Mouse (Mus musculus): ENCODE data around the gene Lgi4. TPM values are rescaled to one million over a fixed set of nuclear protein-coding genes. Genes with fewer than 3 reads are reported as not detected.

Lgi4 gene
- total and polyA plus RNA-seq, 3 experiments: not detected

DNA sequence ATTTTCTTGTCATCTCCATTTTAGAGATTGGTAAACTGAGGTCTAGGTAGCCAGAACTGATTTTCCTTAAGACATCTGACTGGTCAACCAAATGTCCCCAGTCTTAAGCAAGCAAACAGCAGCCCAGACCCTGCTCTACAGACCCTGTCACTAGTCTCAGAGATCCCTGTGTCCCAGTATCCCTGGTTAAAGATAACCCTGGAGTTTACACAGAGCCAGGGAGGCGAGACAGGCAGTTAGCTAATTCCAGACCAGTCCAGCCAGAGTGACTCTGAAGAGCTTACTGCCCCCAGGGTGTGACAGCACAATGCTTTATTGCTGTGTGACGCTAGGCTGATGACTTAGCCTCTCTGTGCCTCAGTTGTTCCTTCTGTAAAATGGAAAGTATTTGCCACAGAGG is 2.1 kb upstream of the Lgi4 start, which contains the start of gene Fxyd1:
Gene Fxyd1, minus strand, starts transcription at position 129 of the 400 bp plus-strand sequence.
- dilution Hi-C loops (cut with MboI; ENCODE audit: extremely low pct_ligation_motif_present, extremely low pct_unique_long_range_greater_than_20kb, low sequenced_read_pairs) (no loop called here), in situ Hi-C loops (cut with MboI; ENCODE audit: low pct_ligation_motif_present, low pct_unique_long_range_greater_than_20kb, low sequenced_read_pairs) (no loop called here)
- Histone ChIP-seq H3K4me1 (ENCODE audit: control insufficient read depth in 1 of 2, insufficient read depth in 2 of 2) (peaks cover 11 to 15% of the 10 kb centered on the region in 2 experiments), H3K79me2 (replicated peaks; ENCODE audit: control insufficient read depth, extremely low read depth, insufficient read depth, poor library complexity, severe bottlenecking) (no peaks in the 10 kb centered on the region), H3K4me2 (ENCODE audit: insufficient read depth, low read depth, poor library complexity, severe bottlenecking) (no peak within 1 kb of the TSS), H3K27me3 (replicated peaks) (peaks cover 46% of the 10 kb centered on the region), H3K36me3 (replicated peaks in 1 of 2; ENCODE audit: control insufficient read depth in 1 of 2, insufficient read depth in 1 of 2, low read length in 1 of 2) (no peaks in the 10 kb centered on the region), H3K9ac (ENCODE audit: insufficient read depth, low read depth) (no peak within 1 kb of the TSS), H3K9me3 (replicated peaks; ENCODE audit: low read length) (no peaks in the 10 kb centered on the region), H3K4me3 (replicated peaks in 1 of 3; ENCODE audit: low read depth in 2 of 3, low read length in 2 of 3, poor library complexity in 1 of 3) (no peak within 1 kb of the TSS), H3K27ac (ENCODE audit: insufficient read depth, low read depth) (no peak within 1 kb of the TSS)
- DNase-seq (ENCODE audit: extremely low read depth): no peak
- TF ChIP-seq MYC (IDR thresholded peaks at IDR 0.05; ENCODE audit: low read depth, low read length) (no peak), EP300 (IDR thresholded peaks at IDR 0.05; ENCODE audit: low read length) (no peak), MXI1 (IDR thresholded peaks at IDR 0.05; ENCODE audit: low read depth, low read length) (no peak), ETS1 (conservative IDR thresholded peaks at IDR 0.05; ENCODE audit: low read depth, low read length) (no peak), JUND (conservative IDR thresholded peaks at IDR 0.05; ENCODE audit: low read depth, low read length) (no peak), MAZ (IDR thresholded peaks at IDR 0.05; ENCODE audit: low read depth, low read length) (no peak), BHLHE40 (IDR thresholded peaks at IDR 0.05; ENCODE audit: low read depth, low read length) (no peak), ZKSCAN1 (IDR thresholded peaks at IDR 0.05; ENCODE audit: borderline replicate concordance, low read depth, low read length) (no peak), KAT2A (IDR thresholded peaks at IDR 0.05; ENCODE audit: insufficient replicate concordance, low read length) (no peak), NELFE (IDR thresholded peaks at IDR 0.05; ENCODE audit: low read depth, low read length) (no peak), CHD2 (IDR thresholded peaks at IDR 0.05; ENCODE audit: low read length) (no peak)

DNA sequence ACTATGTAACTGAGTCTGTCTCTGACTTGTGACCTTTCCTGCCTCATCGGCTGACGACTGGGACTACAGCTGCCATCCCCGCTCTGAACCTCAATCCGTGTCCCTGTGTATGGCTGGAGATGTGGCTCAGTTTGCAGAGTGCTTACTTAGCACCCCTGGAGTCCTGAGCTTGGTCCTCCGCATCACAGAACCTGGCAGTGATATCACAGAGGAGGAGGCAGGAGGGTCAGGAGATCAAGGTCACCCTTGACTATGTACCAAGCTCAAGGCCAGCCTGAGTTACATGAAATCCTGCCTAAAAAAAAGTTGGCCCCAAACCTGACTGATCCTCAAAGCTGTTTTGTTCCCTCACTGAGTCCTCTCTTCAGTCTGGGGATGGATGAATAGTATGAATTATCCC is 1.4 kb upstream of the Lgi4 start:
- Histone ChIP-seq H3K4me1 (ENCODE audit: control insufficient read depth in 1 of 2, insufficient read depth in 2 of 2) (peaks cover 5 to 8% of the 10 kb centered on the region in 2 experiments; a peak in 3 of 4 replicates), H3K36me3 (replicated peaks in 1 of 2; ENCODE audit: control insufficient read depth in 1 of 2, insufficient read depth in 1 of 2, low read length in 1 of 2) (no peaks in the 10 kb centered on the region), H3K27ac (ENCODE audit: insufficient read depth, low read depth) (no peak overlapping the region), H3K27me3 (replicated peaks) (peaks cover 41% of the 10 kb centered on the region), H3K9me3 (replicated peaks; ENCODE audit: low read length) (no peaks in the 10 kb centered on the region), H3K4me3 (replicated peaks in 1 of 3; ENCODE audit: low read depth in 2 of 3, low read length in 2 of 3, poor library complexity in 1 of 3) (no peak overlapping the region), H3K4me2 (ENCODE audit: insufficient read depth, low read depth, poor library complexity, severe bottlenecking) (no peak overlapping the region), H3K9ac (ENCODE audit: insufficient read depth, low read depth) (no peak overlapping the region), H3K79me2 (replicated peaks; ENCODE audit: control insufficient read depth, extremely low read depth, insufficient read depth, poor library complexity, severe bottlenecking) (no peaks in the 10 kb centered on the region)
- TF ChIP-seq POLR2AphosphoS2 (IDR thresholded peaks at IDR 0.05; ENCODE audit: low read depth, low read length) (no peak), NELFE (IDR thresholded peaks at IDR 0.05; ENCODE audit: low read depth, low read length) (no peak), ZC3H11A (IDR thresholded peaks at IDR 0.05; ENCODE audit: low read depth, low read length) (no peak), SIN3A (IDR thresholded peaks at IDR 0.05; ENCODE audit: low read length) (no peak), MAX (IDR thresholded peaks at IDR 0.05; ENCODE audit: low read length) (no peak), MAFK (IDR thresholded peaks at IDR 0.05; ENCODE audit: insufficient replicate concordance, low read length) (no peak), TCF12 (IDR thresholded peaks at IDR 0.05; ENCODE audit: low read depth, low read length) (no peak), UBTF (IDR thresholded peaks at IDR 0.05; ENCODE audit: low read depth, low read length) (no peak), RAD21 (IDR thresholded peaks at IDR 0.05; ENCODE audit: low read depth, low read length) (no peak), JUN (IDR thresholded peaks at IDR 0.05; ENCODE audit: insufficient read depth, low read depth, low read length) (no peak), ZMIZ1 (IDR thresholded peaks at IDR 0.05; ENCODE audit: low read depth, low read length) (no peak), IRF4 (IDR thresholded peaks at IDR 0.05; ENCODE audit: low read depth, low read length) (no peak), ZKSCAN1 (IDR thresholded peaks at IDR 0.05; ENCODE audit: borderline replicate concordance, low read depth, low read length) (no peak)
- in situ Hi-C loops (cut with MboI; ENCODE audit: low pct_ligation_motif_present, low pct_unique_long_range_greater_than_20kb, low sequenced_read_pairs): no loop called here
- DNase-seq (ENCODE audit: extremely low read depth): no peak
- dilution Hi-C loops (cut with MboI; ENCODE audit: extremely low pct_ligation_motif_present, extremely low pct_unique_long_range_greater_than_20kb, low sequenced_read_pairs): no loop called here

Measured in CH12.LX (cell line).